Mouse (Mus musculus) heart, embryonic 14.5 days (tissue): ENCODE data around the gene Plcl1. TPM values are rescaled to one million over a fixed set of nuclear protein-coding genes. Genes with fewer than 3 reads are reported as not detected.

Experiments
- ATAC-seq: fragments of 200-750 bp; cut with Nextera tagmentation; 2 replicates; pipeline ENCODE4 v1.8.0; 2017; ENCODE audit warnings: low read depth, moderate TSS enrichment; ENCODE audit not compliant: insufficient number of reproducible peaks, insufficient read depth, low FRiP score
- H3K27ac ChIP-seq, 2 experiments: fragments of 200-500 bp in 1 of 2; fragments of 300-500 bp in 1 of 2; sonication (generic) in 1 of 2; replicated peaks in 1 of 2; 2 replicates each; pipeline ENCODE4 v1.5.1; 2012 to 2014; ENCODE audit warnings: low read depth in 2 of 2, low read length in 2 of 2, control low read depth in 1 of 2, mild to moderate bottlenecking in 1 of 2, mixed read lengths in 1 of 2; ENCODE audit not compliant: control insufficient read depth in 1 of 2, insufficient read depth in 1 of 2
- H3K27me3 ChIP-seq: fragments of 300-500 bp; sonication (generic); 2 replicates; pipeline ENCODE4 v1.6.1; 2014; ENCODE audit warnings: mild to moderate bottlenecking, low read length, control low read depth; ENCODE audit not compliant: control insufficient read depth, insufficient read depth
- H3K36me3 ChIP-seq: fragments of 300-500 bp; sonication (generic); 2 replicates; pipeline ENCODE4 v1.6.1; 2014; ENCODE audit warnings: mild to moderate bottlenecking, control low read depth, low read length, mixed read lengths; ENCODE audit not compliant: control insufficient read depth, insufficient read depth
- H3K4me1 ChIP-seq, 2 experiments: fragments of 200-500 bp in 1 of 2; fragments of 300-500 bp in 1 of 2; sonication (generic) in 1 of 2; 2 replicates each; pipeline ENCODE4 v1.6.1; 2012 to 2014; ENCODE audit warnings: low read length in 2 of 2, control low read depth in 1 of 2, mixed read lengths in 1 of 2; ENCODE audit not compliant: control insufficient read depth in 2 of 2, insufficient read depth in 2 of 2
- H3K4me2 ChIP-seq: fragments of 300-500 bp; sonication (generic); 2 replicates; pipeline ENCODE4 v1.6.1; 2014; ENCODE audit warnings: mild to moderate bottlenecking, low read length
- H3K4me3 ChIP-seq, 2 experiments: fragments of 200-500 bp in 1 of 2; fragments of 300-500 bp in 1 of 2; sonication (generic) in 1 of 2; 2 replicates each; pipeline ENCODE4 v1.5.1; 2012 to 2014; ENCODE audit warnings: low read length in 2 of 2, mild to moderate bottlenecking in 2 of 2, control low read depth in 1 of 2, low read depth in 1 of 2, moderate library complexity in 1 of 2; ENCODE audit not compliant: control insufficient read depth in 1 of 2, insufficient read depth in 1 of 2
- H3K9ac ChIP-seq: fragments of 300-500 bp; sonication (generic); 2 replicates; pipeline ENCODE4 v1.6.1; 2014; ENCODE audit warnings: mild to moderate bottlenecking, low read length
- H3K9me3 ChIP-seq: fragments of 300-500 bp; sonication (generic); 2 replicates; pipeline ENCODE4 v1.6.1; 2016; ENCODE audit warnings: low read length, control low read depth; ENCODE audit not compliant: control insufficient read depth
- WGBS: fragments of 180-500 bp; shearing (Covaris S2); extraction: QIAGEN DNeasy Blood & Tissue Kit; methylation state at CpG from one replicate; pipeline ENCODE4 v1.1.7; 2014; 5-methylcytosine and 5-hydroxymethylcytosine counted together
- polyA plus RNA-seq: library from polyadenylated mRNA; unstranded; fragments of >200 nt; fragmentation: Nextera tagmentation; extraction: Ambion mirVana; gene quantifications from 2 replicates; pipeline ENCODE4 v1.2.1, GENCODE M21; 2014

Gene Plcl1
- polyA plus RNA-seq, 1 experiment from 2014 or later, result 1.2 TPM

GRCm38 (mm10) chr1:55661381-55661780 is 255.7 kb downstream of the Plcl1 start:
- Histone ChIP-seq H3K9ac (no peak overlapping the region), H3K9me3 (no peaks in the 10 kb centered on the region), H3K36me3 (no peaks in the 10 kb centered on the region), H3K27ac (no peak overlapping the region), H3K27me3 (no peaks in the 10 kb centered on the region), H3K4me1 (no peaks in the 10 kb centered on the region), H3K4me3 (no peak overlapping the region), H3K4me2 (no peak overlapping the region)
- ATAC-seq, result no peak
- WGBS, result 79% methylated on average over 2 of the region's 2 CpGs

DNA sequence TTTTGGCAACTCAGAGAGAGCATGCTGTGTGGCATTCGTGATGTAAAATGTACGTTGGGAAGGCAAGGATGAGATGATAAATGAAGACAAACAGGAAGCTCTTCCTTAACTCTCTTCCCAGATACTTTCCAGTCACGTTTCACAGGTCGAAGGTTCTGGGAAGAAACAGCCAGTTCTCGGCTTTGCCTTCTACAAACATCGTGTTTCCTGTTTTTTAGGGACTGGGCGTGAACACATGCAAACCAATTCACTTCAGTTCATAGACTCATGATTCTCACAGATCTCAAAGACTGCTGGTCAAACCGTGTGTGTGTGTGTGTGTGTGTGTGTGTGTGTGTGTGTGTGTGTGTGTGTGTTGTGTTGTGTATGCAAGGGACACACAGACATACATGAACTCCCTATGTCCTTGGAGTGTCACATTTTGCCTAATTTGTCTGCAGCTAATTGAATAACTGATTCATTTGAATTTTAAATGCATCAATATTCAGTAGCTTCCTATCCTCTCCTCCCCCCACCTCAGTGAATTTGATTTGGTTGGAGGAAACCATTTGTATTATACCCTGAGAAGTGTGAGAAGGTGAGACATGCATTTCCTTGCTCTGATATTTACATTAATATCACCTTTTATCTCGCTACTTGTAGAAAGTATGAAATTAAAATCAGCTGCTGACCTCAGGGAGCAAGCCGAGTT is 259.6 kb downstream of the Plcl1 start:
- no peaks in the 10 kb centered on the region for H3K27me3 ChIP-seq
- H3K36me3 ChIP-seq, result no peaks in the 10 kb centered on the region
- H3K4me1 ChIP-seq, result no peaks in the 10 kb centered on the region
- H3K4me3 ChIP-seq, result no peak overlapping the region
- no peak overlapping the region for H3K9ac ChIP-seq
- no peak for ATAC-seq
- H3K27ac ChIP-seq, result no peak overlapping the region
- 58% methylated on average over 10 of the region's 10 CpGs for WGBS
- no peaks in the 10 kb centered on the region for H3K9me3 ChIP-seq
- H3K4me2 ChIP-seq, result no peak overlapping the region

DNA sequence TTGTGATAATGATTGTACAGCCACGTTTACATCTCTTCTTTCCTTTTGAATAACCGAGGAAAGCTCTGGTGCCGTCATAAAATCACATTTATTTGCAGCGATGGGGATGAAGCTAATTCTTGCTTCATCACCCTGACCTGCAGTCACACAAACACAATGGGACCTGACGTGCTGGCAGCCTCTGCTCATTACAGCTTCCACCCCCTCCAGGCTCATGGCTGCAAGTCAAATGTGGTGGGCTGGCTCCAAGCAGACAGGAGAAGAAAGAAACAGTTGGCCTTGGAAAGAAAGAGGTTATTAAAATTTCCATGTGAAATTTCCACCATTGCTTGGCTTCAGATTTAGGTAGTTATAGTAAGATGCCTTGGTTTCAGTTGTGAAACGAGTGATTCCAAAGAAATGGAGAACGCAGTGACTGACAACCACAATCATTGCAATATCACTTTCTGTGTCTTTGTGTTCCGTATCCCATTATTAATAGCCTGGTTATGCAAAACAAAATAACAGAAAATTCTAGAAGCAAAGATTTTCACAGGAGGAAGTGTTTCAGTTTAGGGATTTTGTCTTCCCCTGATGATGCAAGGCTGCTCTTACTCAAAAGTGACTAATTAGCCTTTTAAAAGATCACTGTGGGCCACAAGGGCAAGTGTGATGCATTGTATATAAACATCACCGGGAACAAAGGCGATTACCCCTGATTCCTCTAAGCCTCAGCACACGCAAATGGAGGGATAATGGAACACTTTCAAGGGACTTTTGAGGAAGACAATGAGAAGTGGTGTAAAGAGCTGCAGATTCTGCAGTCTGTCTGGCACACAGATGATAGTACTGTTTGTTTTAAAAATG is 260.3 kb downstream of the Plcl1 start:
- Histone ChIP-seq H3K4me1 (no peaks in the 10 kb centered on the region), H3K36me3 (no peaks in the 10 kb centered on the region), H3K9me3 (no peaks in the 10 kb centered on the region), H3K4me2 (no peak overlapping the region), H3K27me3 (no peaks in the 10 kb centered on the region), H3K27ac (no peak overlapping the region), H3K9ac (no peak overlapping the region), H3K4me3 (no peak overlapping the region)
- WGBS, result 60% methylated on average over 11 of the region's 11 CpGs
- ATAC-seq, result no peak

DNA sequence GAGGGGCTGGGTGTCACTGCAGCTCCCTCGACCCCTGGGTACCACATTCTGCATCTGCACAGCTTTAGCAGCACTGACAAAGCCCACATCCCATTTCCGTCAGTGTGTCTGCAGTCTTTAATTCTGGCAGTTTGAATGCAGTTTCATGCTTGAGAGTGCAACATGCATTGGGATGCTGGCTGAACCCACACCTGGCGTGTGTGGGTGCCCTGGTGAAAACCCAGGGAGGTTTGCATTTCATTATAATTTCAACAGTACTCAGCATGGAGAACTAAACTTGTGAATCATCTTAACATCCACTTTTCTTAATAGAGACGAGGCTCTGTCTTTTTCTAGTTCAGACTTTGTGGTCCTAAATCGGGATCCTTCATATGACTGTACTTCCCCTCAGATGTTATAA is 261.1 kb downstream of the Plcl1 start:
- 51% methylated on average over 5 of the region's 5 CpGs for WGBS
- no peak for ATAC-seq

DNA sequence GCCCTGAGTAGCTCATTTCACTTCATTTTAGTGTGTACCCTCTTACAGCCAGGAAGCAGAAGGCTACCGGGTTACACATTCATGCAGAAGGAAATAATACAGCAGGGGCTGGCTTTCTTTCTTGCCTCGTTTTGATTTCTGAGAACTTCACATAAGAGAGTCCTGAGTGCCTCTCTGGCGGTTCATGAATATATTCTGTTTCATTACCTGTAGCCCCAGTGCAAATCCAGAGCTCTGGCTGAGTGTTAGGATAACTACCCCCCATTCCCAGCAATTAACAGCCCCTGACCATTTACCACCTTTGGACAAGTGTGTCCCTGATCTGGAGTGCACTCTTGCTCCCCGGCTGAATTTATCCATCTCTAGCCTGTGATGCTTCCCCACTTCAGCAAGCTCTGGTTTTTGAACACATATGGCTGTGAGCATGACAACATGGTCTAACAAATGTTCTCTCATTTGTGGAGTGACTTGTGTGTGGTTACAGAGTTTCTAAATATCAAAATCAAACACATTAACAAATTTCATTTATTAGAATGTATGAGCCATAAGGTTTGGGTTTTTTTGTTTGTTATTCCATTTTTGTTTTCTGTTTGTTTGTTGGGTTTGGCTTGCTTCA is 263.0 kb downstream of the Plcl1 start:
- ATAC-seq, result no peak
- H3K4me1 ChIP-seq, result no peaks in the 10 kb centered on the region
- no peak overlapping the region for H3K27ac ChIP-seq
- no peak overlapping the region for H3K4me2 ChIP-seq
- H3K9ac ChIP-seq, result no peak overlapping the region
- no peaks in the 10 kb centered on the region for H3K9me3 ChIP-seq
- no peaks in the 10 kb centered on the region for H3K27me3 ChIP-seq
- no peaks in the 10 kb centered on the region for H3K36me3 ChIP-seq
- WGBS, result 71% methylated on average over 4 of the region's 4 CpGs
- H3K4me3 ChIP-seq, result no peak overlapping the region

More for the DNA sequence above, 261.1 kb downstream of the Plcl1 start:
- Histone ChIP-seq H3K4me1 (no peaks in the 10 kb centered on the region), H3K4me2 (no peak overlapping the region), H3K9me3 (no peaks in the 10 kb centered on the region), H3K27ac (no peak overlapping the region), H3K36me3 (no peaks in the 10 kb centered on the region), H3K9ac (no peak overlapping the region), H3K4me3 (no peak overlapping the region), H3K27me3 (no peaks in the 10 kb centered on the region)

- Histone ChIP-seq H3K27ac (no peak overlapping the region), H3K9ac (no peak overlapping the region), H3K9me3 (no peaks in the 10 kb centered on the region), H3K4me3 (no peak overlapping the region), H3K27me3 (no peaks in the 10 kb centered on the region), H3K4me2 (no peak overlapping the region), H3K36me3 (no peaks in the 10 kb centered on the region), H3K4me1 (no peaks in the 10 kb centered on the region)
- no peak for ATAC-seq
- 90% methylated on average over 3 of the region's 3 CpGs for WGBS
Measured at GRCm38 (mm10) chr1:55682676-55683075, 277.0 kb downstream of the Plcl1 start.

DNA sequence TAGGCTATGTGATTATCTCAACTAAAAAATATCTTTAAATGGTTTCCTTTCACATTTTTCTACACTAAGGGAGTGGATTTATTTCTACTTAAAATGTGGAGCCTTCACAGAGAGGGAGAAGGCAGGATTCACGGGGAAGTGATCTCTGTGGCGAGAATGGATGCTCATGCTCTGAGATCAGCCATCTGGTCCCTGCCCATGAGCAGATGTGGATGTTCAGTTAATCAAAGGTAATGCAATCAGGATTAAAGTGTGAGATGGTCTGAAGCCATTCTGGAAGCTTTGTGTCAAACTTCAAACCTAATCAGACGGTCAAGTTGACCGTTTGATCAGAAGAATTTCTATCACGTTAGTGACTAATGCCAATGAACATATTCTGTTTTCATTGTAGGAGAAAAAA is 280.5 kb downstream of the Plcl1 start:
- H3K9ac ChIP-seq, result no peak overlapping the region
- H3K36me3 ChIP-seq, result no peaks in the 10 kb centered on the region
- no peak overlapping the region for H3K4me3 ChIP-seq
- no peaks in the 10 kb centered on the region for H3K4me1 ChIP-seq
- H3K27me3 ChIP-seq, result no peaks in the 10 kb centered on the region
- no peak overlapping the region for H3K4me2 ChIP-seq
- H3K9me3 ChIP-seq, result no peaks in the 10 kb centered on the region
- no peak for ATAC-seq
- H3K27ac ChIP-seq, result no peak overlapping the region
- 81% methylated on average over 5 of the region's 5 CpGs for WGBS
